Mouse (Mus musculus) forebrain, embryonic 16.5 days (tissue): ENCODE data around the gene Fam186b. TPM values are rescaled to one million over a fixed set of nuclear protein-coding genes. Genes with fewer than 3 reads are reported as not detected.

Source experiments
- ATAC-seq: fragments of 200-750 bp; cut with Nextera tagmentation; 2 replicates; pipeline ENCODE4 v1.8.0; 2017; ENCODE audit warnings: mild to moderate bottlenecking, moderate library complexity
- H3K27ac ChIP-seq: fragments of 300-500 bp; sonication (generic); 2 replicates; pipeline ENCODE4 v1.5.1; 2014; ENCODE audit warnings: low read length, control low read depth
- H3K27me3 ChIP-seq: fragments of 300-500 bp; sonication (generic); replicated peaks from 2 replicates; pipeline ENCODE4 v1.6.1; 2014; ENCODE audit warnings: low read length; ENCODE audit not compliant: control insufficient read depth, insufficient read depth
- H3K36me3 ChIP-seq: fragments of 300-500 bp; sonication (generic); 2 replicates; pipeline ENCODE4 v1.6.1; 2014; ENCODE audit not compliant: control insufficient read depth, insufficient read depth
- H3K4me1 ChIP-seq: fragments of 300-500 bp; sonication (generic); replicated peaks from 2 replicates; pipeline ENCODE4 v1.6.1; 2014; ENCODE audit warnings: low read length; ENCODE audit not compliant: control insufficient read depth, insufficient read depth
- H3K4me2 ChIP-seq: fragments of 300-500 bp; sonication (generic); 2 replicates; pipeline ENCODE4 v1.6.1; 2014; ENCODE audit warnings: mild to moderate bottlenecking, low read length, control low read depth
- H3K4me3 ChIP-seq: fragments of 300-500 bp; sonication (generic); replicated peaks from 2 replicates; pipeline ENCODE4 v1.5.1; 2014; ENCODE audit warnings: mild to moderate bottlenecking, low read length, control low read depth
- H3K9ac ChIP-seq: fragments of 300-500 bp; sonication (generic); replicated peaks from 2 replicates; pipeline ENCODE4 v1.6.1; 2014; ENCODE audit warnings: low read depth, low read length, control low read depth
- H3K9me3 ChIP-seq: fragments of 300-500 bp; sonication (generic); 2 replicates; pipeline ENCODE4 v1.6.1; 2016; ENCODE audit warnings: low read length; ENCODE audit not compliant: control insufficient read depth
- WGBS: fragments of 180-500 bp; shearing (Covaris S2); extraction: QIAGEN DNeasy Blood & Tissue Kit; methylation state at CpG from one replicate; pipeline ENCODE4 v1.1.7; 2014; 5-methylcytosine and 5-hydroxymethylcytosine counted together
- polyA plus RNA-seq: library from polyadenylated mRNA; unstranded; fragments of >200 nt; fragmentation: Nextera tagmentation; extraction: Ambion mirVana; gene quantifications from 2 replicates; pipeline ENCODE4 v1.2.1, GENCODE M21; 2015

The Fam186b gene
- polyA plus RNA-seq, 1 experiment from 2014 or later = 0.42 TPM

DNA sequence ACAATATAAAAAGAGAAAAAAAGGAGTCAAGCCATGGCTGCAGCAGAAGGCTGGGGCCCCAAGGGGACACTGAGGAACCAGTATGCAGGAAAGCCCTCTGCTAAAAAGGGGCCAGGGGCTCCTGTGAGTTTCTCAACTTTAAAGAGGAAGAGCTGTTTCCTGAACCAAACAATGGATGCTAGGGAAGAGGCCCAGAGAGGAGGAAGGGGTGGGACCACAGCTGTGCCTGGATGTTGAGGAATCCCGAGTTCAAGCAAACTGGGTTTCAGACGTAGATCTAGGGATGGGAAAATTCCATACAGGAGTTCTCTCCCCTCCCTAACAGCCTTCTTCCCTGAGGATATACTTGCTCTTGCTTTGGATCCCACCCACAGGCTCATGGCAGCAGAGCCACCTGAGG is 30.7 kb upstream of the Fam186b start:
- H3K27ac ChIP-seq = no peak overlapping the region
- no peak for ATAC-seq
- H3K36me3 ChIP-seq = peaks cover 10% of the 10 kb centered on the region; the same call in 1 of the 2 replicates
- H3K27me3 ChIP-seq = no peaks in the 10 kb centered on the region
- no peak overlapping the region for H3K4me2 ChIP-seq
- no peaks in the 10 kb centered on the region for H3K9me3 ChIP-seq
- WGBS = 57% methylated on average over 2 of the region's 2 CpGs
- H3K4me3 ChIP-seq = no peak overlapping the region
- H3K4me1 ChIP-seq = no peaks in the 10 kb centered on the region
- no peak overlapping the region for H3K9ac ChIP-seq

DNA sequence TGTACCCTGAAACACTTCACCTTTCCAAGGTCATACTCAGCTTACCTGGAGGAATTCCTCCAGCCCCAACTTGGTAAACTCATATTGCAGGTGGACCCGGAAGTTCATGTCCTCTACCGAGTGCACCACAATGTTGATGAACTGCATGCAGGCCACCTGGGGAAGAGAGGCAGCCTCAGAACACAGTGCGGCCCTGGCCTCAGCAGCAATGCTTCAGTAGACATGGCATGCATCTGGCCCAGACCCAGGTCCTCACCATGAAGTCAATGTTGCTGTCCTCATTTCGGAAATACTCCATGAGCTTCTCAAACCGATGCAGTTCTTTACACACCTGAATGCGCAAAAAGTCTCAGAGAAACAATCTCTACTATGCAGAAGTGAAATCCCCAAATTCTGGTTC is 29.9 kb upstream of the Fam186b start:
- Histone ChIP-seq H3K27me3 (no peaks in the 10 kb centered on the region), H3K4me1 (no peaks in the 10 kb centered on the region), H3K9ac (no peak overlapping the region), H3K4me2 (no peak overlapping the region), H3K27ac (no peak overlapping the region), H3K36me3 (peaks cover 10% of the 10 kb centered on the region; the same call in 1 of the 2 replicates), H3K4me3 (no peak overlapping the region), H3K9me3 (no peaks in the 10 kb centered on the region)
- no peak for ATAC-seq
- 96% methylated on average over 6 of the region's 6 CpGs for WGBS

DNA sequence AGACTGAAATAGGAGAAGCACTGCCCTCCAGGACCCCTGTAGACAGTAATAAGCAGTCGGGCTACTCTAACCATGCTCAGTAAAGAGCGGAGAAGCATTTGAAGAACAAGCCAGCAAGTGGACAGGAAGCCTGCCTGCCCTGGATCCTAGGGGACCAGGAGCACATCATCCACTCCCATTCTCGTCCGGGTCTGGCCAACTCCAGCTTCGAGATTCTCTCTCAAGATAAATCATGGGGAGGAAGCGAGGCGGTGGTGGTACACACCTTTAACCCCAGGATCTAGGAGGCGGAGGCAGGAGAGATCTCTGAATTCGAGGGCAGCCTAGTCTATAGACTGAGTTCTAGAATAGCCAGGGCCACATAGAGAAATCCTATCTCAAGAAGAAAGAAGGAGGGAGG is 28.5 kb upstream of the Fam186b start:
- Histone ChIP-seq H3K4me3 (no peak overlapping the region), H3K27ac (no peak overlapping the region), H3K9me3 (no peaks in the 10 kb centered on the region), H3K4me1 (no peaks in the 10 kb centered on the region), H3K4me2 (no peak overlapping the region), H3K27me3 (no peaks in the 10 kb centered on the region), H3K36me3 (peaks cover 11% of the 10 kb centered on the region; the same call in 1 of the 2 replicates), H3K9ac (no peak overlapping the region)
- ATAC-seq = no peak
- WGBS = 91% methylated on average over 9 of the region's 9 CpGs

DNA sequence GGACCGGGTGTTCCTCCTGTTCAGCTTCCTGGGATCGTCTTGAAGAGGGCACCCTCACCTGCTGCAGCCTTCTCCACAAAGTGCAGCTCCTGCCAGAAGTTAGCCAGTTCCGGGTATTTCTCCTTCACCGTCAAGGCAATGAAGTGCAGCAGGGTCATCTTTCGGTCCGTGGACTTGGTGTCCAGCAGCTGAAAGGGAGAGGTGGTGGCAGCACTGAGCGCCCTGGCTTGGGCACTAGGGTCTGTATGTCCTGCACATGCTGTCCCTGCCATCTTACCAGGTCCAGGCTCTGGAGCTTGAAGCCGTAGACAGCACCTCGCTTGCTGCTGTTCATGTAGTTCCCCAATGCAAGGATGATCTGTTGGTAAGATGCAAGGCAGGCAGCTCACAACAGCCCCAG is 25.3 kb upstream of the Fam186b start:
- Histone ChIP-seq H3K4me1 (no peaks in the 10 kb centered on the region), H3K4me3 (no peak overlapping the region), H3K36me3 (peaks cover 21% of the 10 kb centered on the region), H3K9me3 (no peaks in the 10 kb centered on the region), H3K27ac (no peak overlapping the region), H3K9ac (no peak overlapping the region), H3K4me2 (no peak overlapping the region), H3K27me3 (no peaks in the 10 kb centered on the region)
- ATAC-seq = no peak
- 82% methylated on average over 9 of the region's 9 CpGs for WGBS

DNA sequence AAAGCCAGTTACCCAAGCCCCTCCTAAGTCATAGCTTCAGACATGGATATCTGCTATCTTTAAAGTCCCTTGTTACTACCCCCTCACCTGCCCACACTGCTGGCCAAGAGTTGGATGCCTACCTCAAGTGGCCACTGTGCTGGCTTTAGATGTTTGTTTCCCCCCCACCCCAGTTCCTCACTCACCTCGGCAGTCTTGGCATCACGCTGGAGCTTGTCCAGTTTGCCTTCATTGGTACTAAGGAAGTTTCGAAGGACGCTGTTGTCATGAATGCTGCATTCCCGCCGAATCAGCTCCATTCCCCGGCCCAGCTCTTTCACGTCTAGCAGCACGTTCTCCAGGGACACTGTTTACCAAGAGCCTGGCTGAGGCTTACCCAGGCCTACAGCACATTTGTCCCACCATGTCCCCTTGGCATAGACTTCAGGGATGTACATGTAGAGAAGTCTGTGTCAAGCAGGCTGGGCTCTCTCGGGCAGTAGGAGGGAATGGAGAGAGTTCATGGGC is 24.5 kb upstream of the Fam186b start:
- peaks cover 23% of the 10 kb centered on the region for H3K36me3 ChIP-seq
- H3K4me1 ChIP-seq = no peaks in the 10 kb centered on the region
- no peak overlapping the region for H3K9ac ChIP-seq
- H3K4me2 ChIP-seq = no peak overlapping the region
- no peak overlapping the region for H3K27ac ChIP-seq
- H3K27me3 ChIP-seq = no peaks in the 10 kb centered on the region
- 85% methylated on average over 10 of the region's 10 CpGs for WGBS
- H3K9me3 ChIP-seq = no peaks in the 10 kb centered on the region
- no peak overlapping the region for H3K4me3 ChIP-seq
- ATAC-seq = no peak

DNA sequence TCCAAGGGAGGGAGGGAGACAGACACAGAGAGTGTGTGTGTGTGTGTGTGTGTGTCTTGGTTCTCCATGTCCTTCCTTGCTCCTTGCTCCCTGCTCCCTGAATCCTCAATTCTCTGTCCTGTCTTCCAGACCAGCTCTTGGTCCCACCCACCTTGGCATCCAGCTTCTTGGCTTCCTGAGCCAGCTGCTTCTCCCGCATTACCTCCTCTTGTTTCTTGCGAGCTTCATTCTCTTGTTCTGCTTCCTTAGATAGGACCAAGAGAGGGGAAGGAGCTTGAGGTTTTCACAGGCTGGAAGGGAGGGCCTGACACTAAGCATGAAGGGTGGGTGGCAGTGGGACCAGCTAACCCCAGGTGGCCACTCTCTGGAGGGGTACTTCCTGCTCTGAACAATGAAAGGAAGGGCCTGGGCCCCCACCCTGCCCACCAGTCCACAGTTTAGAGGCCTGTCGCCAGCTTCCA is 23.8 kb upstream of the Fam186b start:
- H3K27ac ChIP-seq = no peak overlapping the region
- no peak overlapping the region for H3K4me2 ChIP-seq
- H3K4me3 ChIP-seq = no peak overlapping the region
- H3K27me3 ChIP-seq = no peaks in the 10 kb centered on the region
- no peaks in the 10 kb centered on the region for H3K4me1 ChIP-seq
- ATAC-seq = no peak
- H3K36me3 ChIP-seq = peaks cover 25% of the 10 kb centered on the region
- 54% methylated on average over 3 of the region's 3 CpGs for WGBS
- H3K9ac ChIP-seq = no peak overlapping the region
- no peaks in the 10 kb centered on the region for H3K9me3 ChIP-seq

DNA sequence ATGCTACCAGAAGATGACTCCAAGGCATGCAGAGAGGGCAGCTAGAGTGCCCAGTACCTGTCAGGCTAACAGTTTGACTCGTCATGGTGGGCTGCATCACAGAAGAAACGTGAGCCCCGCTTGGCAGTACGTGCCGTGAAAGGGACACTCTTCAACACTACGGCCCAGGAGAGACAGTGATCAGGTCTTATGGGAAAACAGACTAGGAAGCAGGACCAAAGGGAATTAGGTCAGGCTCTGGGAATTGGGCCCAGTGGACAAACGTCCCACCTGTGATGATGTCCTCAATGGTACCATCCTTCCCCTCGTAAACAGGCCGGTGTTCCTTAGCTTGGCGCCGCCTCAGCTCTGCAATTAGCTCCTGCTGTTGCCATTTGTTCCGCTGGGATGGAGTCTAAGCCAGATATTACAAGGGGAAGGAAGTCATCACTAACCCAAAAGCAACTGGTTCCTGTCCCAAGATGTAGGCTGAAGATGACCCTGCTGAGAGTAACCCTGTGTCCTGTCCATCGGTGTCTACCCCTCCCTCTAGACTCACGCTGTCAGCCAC is 23.2 kb upstream of the Fam186b start:
- H3K36me3 ChIP-seq = peaks cover 26% of the 10 kb centered on the region

DNA sequence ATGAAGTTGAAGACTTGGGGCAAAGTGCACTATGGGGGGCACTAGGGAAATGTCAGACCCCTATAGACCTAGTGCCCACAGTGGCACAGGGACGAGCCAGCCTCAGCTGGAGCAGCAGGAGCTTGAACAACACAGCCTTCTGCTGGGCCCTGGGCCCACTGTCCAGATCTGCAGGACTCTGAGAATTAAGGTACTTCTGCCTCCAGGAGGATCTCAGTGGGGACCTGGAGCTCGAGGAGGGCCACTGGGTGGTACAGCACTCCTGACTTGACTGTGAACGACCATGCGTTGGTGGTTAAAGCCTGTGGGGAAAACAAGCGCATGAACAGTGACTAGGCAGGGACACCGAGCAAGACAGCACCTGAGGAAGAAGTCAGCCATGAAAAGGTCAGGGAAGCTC is 22.4 kb upstream of the Fam186b start:
- Histone ChIP-seq H3K27me3 (no peaks in the 10 kb centered on the region), H3K36me3 (peaks cover 30% of the 10 kb centered on the region), H3K9me3 (no peaks in the 10 kb centered on the region), H3K9ac (no peak overlapping the region), H3K4me2 (no peak overlapping the region), H3K27ac (no peak overlapping the region), H3K4me1 (no peaks in the 10 kb centered on the region), H3K4me3 (no peak overlapping the region)
- no peak for ATAC-seq
- WGBS = 90% methylated on average over 6 of the region's 6 CpGs

More for the DNA sequence above, 23.2 kb upstream of the Fam186b start:
- H3K27me3 ChIP-seq = no peaks in the 10 kb centered on the region
- no peaks in the 10 kb centered on the region for H3K9me3 ChIP-seq
- no peak overlapping the region for H3K27ac ChIP-seq
- WGBS = 86% methylated on average over 14 of the region's 14 CpGs
- H3K9ac ChIP-seq = no peak overlapping the region
- ATAC-seq = no peak
- no peak overlapping the region for H3K4me3 ChIP-seq
- H3K4me2 ChIP-seq = no peak overlapping the region
- no peaks in the 10 kb centered on the region for H3K4me1 ChIP-seq

DNA sequence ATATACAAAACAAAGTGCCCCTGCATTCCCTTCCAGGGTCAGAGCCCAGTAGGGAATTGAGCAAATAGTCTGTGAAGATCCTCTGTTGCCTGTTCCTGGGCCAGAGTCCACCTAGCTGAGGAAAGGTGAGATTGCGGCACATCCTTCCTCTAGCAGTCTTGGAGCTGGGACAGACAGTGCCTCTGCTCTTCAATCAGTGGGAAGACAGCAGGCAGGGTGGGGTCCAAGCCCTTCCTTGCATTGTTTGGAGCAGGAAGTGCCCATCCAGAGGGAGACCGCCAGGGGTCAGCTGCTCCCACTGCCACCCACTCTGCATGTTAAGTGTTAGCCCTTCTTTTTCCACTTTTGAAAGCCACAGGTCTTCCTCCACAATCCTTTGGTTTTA is 21.6 kb upstream of the Fam186b start:
- H3K4me2 ChIP-seq = no peak overlapping the region
- peaks cover 28% of the 10 kb centered on the region for H3K36me3 ChIP-seq
- ATAC-seq = peak; percentile 14; the same call in 1 of the 2 replicates
- no peak overlapping the region for H3K9ac ChIP-seq
- no peaks in the 10 kb centered on the region for H3K27me3 ChIP-seq
- WGBS = 86% methylated on average over 2 of the region's 2 CpGs
- H3K4me1 ChIP-seq = no peaks in the 10 kb centered on the region
- H3K9me3 ChIP-seq = no peaks in the 10 kb centered on the region
- peak overlapping the region; percentile 67 for H3K27ac ChIP-seq
- H3K4me3 ChIP-seq = no peak overlapping the region
